Mouse (Mus musculus) limb, embryonic 12.5 days (tissue): ENCODE results near the gene Arsb. TPM values are rescaled to one million over a fixed set of nuclear protein-coding genes. Genes with fewer than 3 reads are reported as not detected.
A peak's percentile ranks its signal among the peaks of the same experiment; 100 is the strongest.
"Not testable (repeated sequence)": the region's sequence is repeated elsewhere in the genome, so short reads cannot be mapped to it uniquely, and the experiment has no call there.

Experiments used
- ATAC-seq: fragments of 200-750 bp; cut with Nextera tagmentation; 2 replicates; pipeline ENCODE4 v1.8.0; 2017; ENCODE audit warnings: low read depth, moderate TSS enrichment; ENCODE audit not compliant: insufficient number of reproducible peaks, insufficient read depth, low FRiP score, low TSS enrichment
- H3K27ac ChIP-seq: fragments of 300-500 bp; sonication (generic); 2 replicates; pipeline ENCODE4 v1.5.1; 2016; ENCODE audit warnings: mild to moderate bottlenecking, moderate library complexity
- H3K27me3 ChIP-seq: fragments of 300-500 bp; sonication (generic); 2 replicates; pipeline ENCODE4 v1.6.1; 2016; ENCODE audit warnings: mild to moderate bottlenecking, moderate library complexity
- H3K36me3 ChIP-seq: fragments of 300-500 bp; sonication (generic); 2 replicates; pipeline ENCODE4 v1.6.1; 2016; ENCODE audit warnings: mild to moderate bottlenecking, moderate library complexity
- H3K4me1 ChIP-seq: fragments of 300-500 bp; sonication (generic); replicated peaks from 2 replicates; pipeline ENCODE4 v1.6.1; 2016
- H3K4me2 ChIP-seq: fragments of 300-500 bp; sonication (generic); 2 replicates; pipeline ENCODE4 v1.6.1; 2016; ENCODE audit warnings: mild to moderate bottlenecking, moderate library complexity
- H3K4me3 ChIP-seq: fragments of 300-500 bp; sonication (generic); replicated peaks from 2 replicates; pipeline ENCODE4 v1.5.1; 2016; ENCODE audit warnings: mild to moderate bottlenecking
- H3K9ac ChIP-seq: fragments of 300-500 bp; sonication (generic); replicated peaks from 2 replicates; pipeline ENCODE4 v1.6.1; 2016; ENCODE audit warnings: mild to moderate bottlenecking, moderate library complexity
- H3K9me3 ChIP-seq: fragments of 300-500 bp; sonication (generic); 2 replicates; pipeline ENCODE4 v1.6.1; 2016; ENCODE audit warnings: mild to moderate bottlenecking, moderate library complexity
- WGBS: fragments of 180-500 bp; shearing (Covaris S2); methylation state at CpG from one replicate; pipeline ENCODE4 v1.1.7; 2016; 5-methylcytosine and 5-hydroxymethylcytosine counted together
- polyA plus RNA-seq: library from polyadenylated mRNA; unstranded; fragments of >200 nt; fragmentation: Nextera tagmentation; extraction: Ambion mirVana; gene quantifications from 2 replicates; pipeline ENCODE4 v1.2.1, GENCODE M21; 2016

Arsb gene
- polyA plus RNA-seq, 1 experiment from 2014 or later: 7.9 TPM

DNA sequence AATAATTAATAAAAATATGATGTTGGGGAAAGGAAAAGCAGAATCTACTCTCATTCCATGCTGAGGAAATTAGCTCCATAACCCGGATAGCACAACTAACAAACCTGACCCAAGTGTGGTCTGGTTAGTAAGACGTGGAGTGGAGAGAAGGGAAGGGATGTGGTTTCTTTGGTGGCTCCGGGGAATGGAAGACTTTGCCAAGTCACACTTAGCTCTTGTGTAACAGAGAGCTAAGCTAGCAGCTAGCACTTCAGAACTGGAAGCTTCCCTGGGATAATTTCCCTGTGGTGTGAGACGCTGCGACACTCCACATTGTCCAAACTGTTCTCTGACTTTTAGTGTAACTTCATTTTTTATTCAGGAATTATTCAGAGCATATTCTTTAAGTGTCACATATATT is 198.7 kb downstream of the Arsb start:
- Histone ChIP-seq H3K27me3 (no peaks in the 10 kb centered on the region), H3K9ac (no peak overlapping the region), H3K4me1 (peaks cover 12% of the 10 kb centered on the region), H3K9me3 (no peaks in the 10 kb centered on the region), H3K36me3 (no peaks in the 10 kb centered on the region), H3K4me3 (no peak overlapping the region), H3K4me2 (no peak overlapping the region), H3K27ac (no peak overlapping the region)
- WGBS: 90% methylated on average over 5 of the region's 5 CpGs
- no peak for ATAC-seq

DNA sequence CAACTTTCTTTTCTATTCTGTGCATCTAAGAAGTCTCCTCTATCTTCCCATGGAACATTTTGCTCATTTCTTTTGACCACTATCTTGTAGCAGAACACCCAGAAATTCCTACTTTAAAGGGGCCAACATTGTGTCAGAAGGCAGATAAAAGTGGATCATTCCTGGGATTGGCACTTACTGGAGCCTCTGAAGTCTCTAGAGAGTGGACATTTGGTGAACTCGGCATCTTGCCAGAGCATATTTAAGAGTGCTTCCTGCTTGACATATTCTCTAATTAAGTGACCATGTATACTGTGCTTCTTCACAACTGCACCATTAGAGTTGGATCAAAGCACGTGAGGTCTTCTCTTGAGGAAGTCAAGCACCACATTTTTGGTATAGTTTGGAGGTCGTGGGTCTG is 201.0 kb downstream of the Arsb start:
- Histone ChIP-seq H3K4me1 (peaks cover 4% of the 10 kb centered on the region), H3K4me2 (no peak overlapping the region), H3K36me3 (no peaks in the 10 kb centered on the region), H3K4me3 (no peak overlapping the region), H3K9me3 (no peaks in the 10 kb centered on the region), H3K27me3 (no peaks in the 10 kb centered on the region), H3K27ac (no peak overlapping the region), H3K9ac (no peak overlapping the region)
- 83% methylated on average over 3 of the region's 3 CpGs for WGBS
- no peak for ATAC-seq

DNA sequence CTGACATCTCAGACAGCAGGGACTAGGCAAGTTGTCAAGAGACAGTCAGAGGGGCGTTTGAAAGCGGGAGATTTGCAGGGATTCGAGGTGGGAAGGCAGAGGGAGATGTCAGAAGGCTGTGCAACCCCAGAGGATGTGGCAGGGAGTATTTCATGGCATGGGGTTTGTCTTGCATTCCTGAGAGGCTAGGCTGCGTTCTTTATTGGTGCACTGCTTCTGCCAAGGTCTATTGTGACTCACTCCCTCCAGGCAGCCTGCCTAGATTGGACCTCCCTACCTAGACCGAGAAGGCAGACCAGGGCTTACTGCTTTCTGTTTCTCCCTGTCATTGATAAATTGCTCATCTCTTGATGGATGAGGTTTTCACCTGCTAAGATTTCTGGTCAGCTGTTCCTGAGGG is 204.2 kb downstream of the Arsb start:
- H3K27me3 ChIP-seq: no peaks in the 10 kb centered on the region
- H3K36me3 ChIP-seq: no peaks in the 10 kb centered on the region
- H3K9me3 ChIP-seq: no peaks in the 10 kb centered on the region
- no peak overlapping the region for H3K4me3 ChIP-seq
- H3K27ac ChIP-seq: no peak overlapping the region
- 73% methylated on average over 5 of the region's 5 CpGs for WGBS
- ATAC-seq: no peak
- H3K4me1 ChIP-seq: peaks cover 11% of the 10 kb centered on the region
- H3K9ac ChIP-seq: no peak overlapping the region
- no peak overlapping the region for H3K4me2 ChIP-seq

DNA sequence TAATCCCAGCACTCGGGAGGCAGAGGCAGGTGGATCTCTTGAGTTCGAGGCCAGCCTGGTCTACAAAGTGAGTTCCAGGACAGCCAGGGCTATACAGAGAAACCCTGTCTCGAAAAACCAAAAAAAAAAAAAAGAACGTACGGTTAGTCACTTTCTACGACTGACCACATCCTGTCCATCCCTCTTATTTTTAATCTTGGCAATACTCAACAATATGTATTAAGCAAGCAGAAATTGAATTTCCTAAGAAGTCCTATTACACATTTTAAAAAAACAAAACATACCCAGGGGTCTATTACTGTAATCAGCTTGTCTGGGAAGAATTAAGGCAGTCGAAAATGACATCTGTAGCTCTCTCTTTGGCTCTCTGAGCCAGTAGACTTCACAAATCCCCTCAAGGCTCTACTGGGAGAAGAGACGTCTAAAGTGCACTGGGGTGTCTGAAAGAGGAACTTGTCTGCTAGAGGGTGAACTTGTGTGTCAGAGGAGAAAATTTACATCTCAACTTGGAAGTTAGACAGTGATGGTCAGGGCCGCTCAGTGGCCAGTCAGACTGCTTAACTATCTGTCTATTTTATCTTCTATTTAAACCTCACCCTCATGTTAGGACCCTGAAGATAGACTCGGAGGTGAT is 205.6 kb downstream of the Arsb start:
- no peak for ATAC-seq
- H3K27ac ChIP-seq: no peak overlapping the region

DNA sequence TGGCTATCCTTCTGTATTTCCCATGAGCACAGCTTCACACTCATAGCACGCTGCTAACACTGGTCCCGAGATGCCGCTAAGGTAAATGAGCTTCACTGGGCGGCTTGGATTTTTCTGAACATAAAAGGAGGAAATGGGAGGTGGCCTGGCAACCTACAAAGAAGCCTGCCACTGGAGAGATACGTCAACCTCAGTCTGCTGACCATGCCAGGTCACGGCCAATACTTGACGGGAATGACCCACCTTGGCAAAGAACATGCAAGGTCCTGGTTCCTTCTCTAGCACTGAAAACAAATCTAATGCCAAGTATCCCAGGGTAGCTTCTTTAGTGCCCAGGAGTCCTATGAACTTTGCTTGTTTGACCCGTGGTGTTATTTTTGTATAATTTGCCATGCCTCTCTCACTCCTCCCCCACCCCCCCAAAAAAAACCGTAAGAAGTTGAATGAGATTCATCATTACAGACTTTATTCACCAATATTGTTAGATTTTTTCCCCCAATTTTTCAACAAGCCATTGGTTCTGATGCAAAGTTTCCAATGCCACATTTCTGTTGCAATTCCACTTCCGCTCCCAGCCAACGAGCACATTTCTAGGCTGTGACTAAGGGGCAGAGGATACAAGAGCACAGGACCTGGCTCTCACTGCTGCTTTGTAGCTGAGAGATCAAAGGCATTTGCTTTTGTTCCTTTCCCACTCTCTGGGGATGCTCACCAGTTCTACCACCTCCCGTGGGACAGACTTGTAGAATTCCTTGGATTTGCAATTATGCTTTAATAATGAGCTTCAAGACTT is 207.5 kb downstream of the Arsb start:
- 75% methylated on average over 12 of the region's 12 CpGs for WGBS
- H3K9ac ChIP-seq: no peak overlapping the region
- no peak overlapping the region for H3K27ac ChIP-seq
- H3K4me3 ChIP-seq: no peak overlapping the region
- H3K9me3 ChIP-seq: no peaks in the 10 kb centered on the region
- H3K27me3 ChIP-seq: no peaks in the 10 kb centered on the region
- peaks cover 11% of the 10 kb centered on the region for H3K4me1 ChIP-seq
- ATAC-seq: no peak
- H3K4me2 ChIP-seq: no peak overlapping the region
- H3K36me3 ChIP-seq: no peaks in the 10 kb centered on the region

More for the DNA sequence above, 205.6 kb downstream of the Arsb start:
- H3K36me3 ChIP-seq: no peaks in the 10 kb centered on the region
- H3K9ac ChIP-seq: no peak overlapping the region
- no peaks in the 10 kb centered on the region for H3K9me3 ChIP-seq
- H3K27me3 ChIP-seq: no peaks in the 10 kb centered on the region
- H3K4me2 ChIP-seq: no peak overlapping the region
- WGBS: 79% methylated on average over 10 of the region's 10 CpGs
- no peak overlapping the region for H3K4me3 ChIP-seq
- H3K4me1 ChIP-seq: peaks cover 11% of the 10 kb centered on the region

DNA sequence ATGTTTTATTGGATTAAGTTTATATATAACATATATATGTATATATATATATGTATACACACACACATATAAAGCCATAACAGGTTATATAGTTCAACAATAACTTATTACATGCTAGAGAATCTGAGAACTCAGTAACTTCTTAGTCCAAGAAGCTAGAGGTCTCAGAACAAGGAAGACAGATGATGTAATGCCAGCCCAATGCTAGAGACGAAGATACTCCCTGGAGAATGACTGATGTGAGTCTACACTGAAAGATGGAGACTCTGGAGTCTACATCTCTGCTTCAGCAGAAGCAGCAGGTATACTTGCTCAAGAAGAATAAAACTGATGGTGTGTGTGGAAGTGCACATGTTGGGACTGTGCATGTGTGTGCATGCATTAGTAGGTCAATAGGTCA is 208.3 kb downstream of the Arsb start:
- no peak overlapping the region for H3K9ac ChIP-seq
- WGBS: 85% methylated on average over 1 of the region's 1 CpGs
- no peak overlapping the region for H3K4me2 ChIP-seq

DNA sequence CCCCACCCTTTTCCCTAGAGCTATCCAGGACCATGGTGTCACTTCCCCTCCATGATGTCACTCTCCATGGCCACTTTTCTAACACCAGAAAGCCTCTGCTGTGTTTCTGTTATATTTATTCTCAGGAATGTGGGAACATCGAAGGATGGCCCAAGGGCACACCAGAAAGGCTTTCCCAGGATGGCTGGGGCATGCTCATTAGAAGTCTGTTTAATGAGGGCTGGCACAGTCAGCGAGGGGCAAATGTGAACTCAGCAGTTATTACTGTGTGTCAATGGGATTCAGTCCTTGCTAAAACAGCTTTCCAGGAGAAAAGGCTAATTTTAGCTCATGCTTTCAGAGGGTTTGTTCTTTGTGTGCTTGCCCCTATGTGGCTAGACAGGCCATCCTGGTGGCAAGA is 213.1 kb downstream of the Arsb start:
- Histone ChIP-seq H3K4me2 (no peak overlapping the region), H3K9me3 (no peaks in the 10 kb centered on the region), H3K9ac (no peak overlapping the region), H3K27ac (no peak overlapping the region), H3K4me1 (peaks cover 12% of the 10 kb centered on the region), H3K36me3 (no peaks in the 10 kb centered on the region), H3K4me3 (no peak overlapping the region), H3K27me3 (no peaks in the 10 kb centered on the region)
- 50% methylated on average over 2 of the region's 2 CpGs for WGBS
- no peak for ATAC-seq

More for the DNA sequence above, 208.3 kb downstream of the Arsb start:
- H3K27me3 ChIP-seq: no peaks in the 10 kb centered on the region
- H3K9me3 ChIP-seq: no peaks in the 10 kb centered on the region
- H3K36me3 ChIP-seq: no peaks in the 10 kb centered on the region
- no peak overlapping the region for H3K27ac ChIP-seq
- no peak overlapping the region for H3K4me3 ChIP-seq
- H3K4me1 ChIP-seq: peaks cover 11% of the 10 kb centered on the region
- no peak for ATAC-seq

DNA sequence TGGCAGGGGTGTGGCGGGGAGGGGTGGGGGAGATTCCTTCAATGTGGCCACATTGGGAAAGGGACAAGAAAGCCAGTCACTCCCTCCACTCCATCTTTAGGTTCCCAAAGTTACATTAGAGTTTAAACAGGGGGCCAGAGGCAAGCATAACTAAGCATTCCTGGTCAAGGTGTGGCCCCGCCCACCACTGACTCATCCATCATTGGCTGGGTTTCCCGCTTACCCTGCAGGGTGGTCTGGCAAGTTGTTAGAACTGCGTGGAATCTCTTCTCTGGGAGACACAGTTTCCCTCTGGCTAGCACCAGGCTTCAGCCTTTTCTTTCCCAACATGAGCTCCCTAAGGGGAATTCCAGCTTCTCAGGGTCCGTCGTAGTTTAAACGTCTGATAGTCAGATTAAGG is 213.8 kb downstream of the Arsb start:
- 66% methylated on average over 7 of the region's 7 CpGs for WGBS
- Histone ChIP-seq H3K27me3 (no peaks in the 10 kb centered on the region), H3K4me3 (no peak overlapping the region), H3K4me2 (no peak overlapping the region), H3K9me3 (no peaks in the 10 kb centered on the region), H3K9ac (no peak overlapping the region), H3K36me3 (no peaks in the 10 kb centered on the region), H3K4me1 (peaks cover 18% of the 10 kb centered on the region), H3K27ac (no peak overlapping the region)
- no peak for ATAC-seq

DNA sequence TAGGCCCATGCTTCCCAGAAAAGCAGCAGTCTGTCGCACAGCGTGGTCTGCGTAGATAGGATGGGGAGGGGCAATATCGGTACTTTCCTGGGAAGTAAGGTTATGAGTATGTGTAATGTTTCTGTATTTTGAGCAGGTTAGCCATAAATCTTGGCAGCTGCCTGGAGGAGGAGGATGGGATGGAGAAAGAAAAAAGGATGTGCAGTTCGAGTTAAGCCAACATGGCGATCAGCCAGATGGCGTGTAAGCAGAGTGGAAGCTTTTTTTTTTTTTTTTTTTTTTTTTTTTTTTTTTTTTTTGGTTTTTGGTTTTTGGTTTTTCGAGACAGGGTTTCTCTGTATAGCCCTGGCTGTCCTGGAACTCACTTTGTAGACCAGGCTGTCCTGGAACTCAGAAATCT is 214.3 kb downstream of the Arsb start:
- H3K4me3 ChIP-seq, H3K4me2 ChIP-seq, H3K27me3 ChIP-seq, H3K9ac ChIP-seq, H3K27ac ChIP-seq, ATAC-seq, H3K36me3 ChIP-seq, H3K9me3 ChIP-seq: not testable (repeated sequence)
- WGBS: 91% methylated on average over 8 of the region's 8 CpGs
- peaks cover 20% of the 10 kb centered on the region for H3K4me1 ChIP-seq

DNA sequence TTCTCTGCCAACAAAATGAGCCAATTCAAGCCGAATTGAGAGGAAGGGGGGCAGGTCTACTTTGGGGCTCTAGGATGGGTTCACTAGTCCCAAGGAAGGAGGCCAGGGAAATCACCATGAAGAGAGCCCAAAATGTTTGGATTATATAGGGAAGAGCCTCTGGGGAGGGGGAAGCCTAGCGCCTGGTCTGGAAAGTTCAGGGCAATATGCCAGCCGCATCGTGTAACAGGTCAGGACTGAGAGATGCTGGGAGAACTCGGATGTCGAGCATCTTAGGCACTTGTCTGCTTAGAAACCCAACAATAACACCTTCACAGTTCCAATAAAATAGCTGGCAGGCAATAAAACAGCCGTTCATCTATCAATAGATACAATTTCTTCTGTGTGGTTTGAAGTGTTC is 216.2 kb downstream of the Arsb start:
- no peak overlapping the region for H3K27ac ChIP-seq
- 62% methylated on average over 7 of the region's 7 CpGs for WGBS
- no peak for ATAC-seq
- H3K36me3 ChIP-seq: no peaks in the 10 kb centered on the region
- H3K9me3 ChIP-seq: no peaks in the 10 kb centered on the region; the same call in 1 of the 2 replicates
- H3K4me3 ChIP-seq: no peak overlapping the region
- H3K9ac ChIP-seq: no peak overlapping the region
- H3K4me1 ChIP-seq: peaks cover 20% of the 10 kb centered on the region
- H3K27me3 ChIP-seq: no peaks in the 10 kb centered on the region
- H3K4me2 ChIP-seq: no peak overlapping the region

DNA sequence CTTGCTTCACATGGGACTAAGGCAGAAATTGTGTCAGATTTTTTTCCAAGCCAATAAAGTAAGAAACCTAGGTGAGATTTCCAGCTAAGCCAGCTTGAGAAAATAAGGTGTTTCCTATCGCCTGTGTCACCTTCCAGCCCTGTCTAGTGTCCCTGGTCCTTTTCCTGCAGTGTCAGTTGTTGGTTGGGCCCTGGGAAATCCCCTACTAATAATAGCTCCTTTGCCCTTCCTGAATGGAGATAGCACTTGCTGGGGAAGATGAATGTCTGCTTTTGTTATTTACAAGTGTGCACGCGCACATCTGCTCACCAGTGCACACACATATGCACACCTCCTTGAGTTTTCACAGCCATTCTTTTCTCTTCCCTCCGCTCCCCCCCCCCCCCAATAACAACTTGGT is 217.8 kb downstream of the Arsb start:
- 0 out of 2 replicates have a peak overlapping the region, but pooled peaks have one; percentile 14 for H3K27ac ChIP-seq
- no peak overlapping the region for H3K4me3 ChIP-seq
- 82% methylated on average over 3 of the region's 4 CpGs for WGBS
- no peak overlapping the region for H3K4me2 ChIP-seq
- no peak for ATAC-seq
- peaks cover 20% of the 10 kb centered on the region for H3K4me1 ChIP-seq
- no peaks in the 10 kb centered on the region for H3K27me3 ChIP-seq
- no peak overlapping the region for H3K9ac ChIP-seq
- H3K36me3 ChIP-seq: no peaks in the 10 kb centered on the region
- no peaks in the 10 kb centered on the region; the same call in 1 of the 2 replicates for H3K9me3 ChIP-seq
